Mouse (Mus musculus) hindbrain, embryonic 14.5 days (tissue): ENCODE measurements at regions not wholly inside any gene's neighbourhood (a gene's known extent, or its start where the extent isn't known, plus 50 kb on each side); places are given as distances from the start of the nearest gene placed in this dataset.

Experiments
- ATAC-seq: fragments of 200-750 bp; cut with Nextera tagmentation; 2 replicates; pipeline ENCODE4 v1.8.0; 2017; ENCODE audit warnings: moderate number of reproducible peaks, mild to moderate bottlenecking, moderate TSS enrichment, moderate library complexity; ENCODE audit not compliant: low FRiP score
- DNase-seq: peaks from one replicate; pipeline ENCODE4 v3.0.0-alpha.2; 2015; ENCODE audit warnings: low spot score
- H3K27ac ChIP-seq: fragments of 300-500 bp; sonication (generic); 2 replicates; pipeline ENCODE4 v1.5.1; 2014; ENCODE audit warnings: mild to moderate bottlenecking, moderate library complexity
- H3K27me3 ChIP-seq: fragments of 300-500 bp; sonication (generic); 2 replicates; pipeline ENCODE4 v1.6.1; 2014; ENCODE audit warnings: mild to moderate bottlenecking, low read length, mixed read lengths; ENCODE audit not compliant: control insufficient read depth, insufficient read depth
- H3K36me3 ChIP-seq: fragments of 300-500 bp; sonication (generic); replicated peaks from 2 replicates; pipeline ENCODE4 v1.6.1; 2014; ENCODE audit not compliant: control insufficient read depth, insufficient read depth
- H3K4me1 ChIP-seq: fragments of 300-500 bp; sonication (generic); replicated peaks from 2 replicates; pipeline ENCODE4 v1.6.1; 2014; ENCODE audit warnings: antibody characterized with exemption, low read length, mixed read lengths; ENCODE audit not compliant: control insufficient read depth, insufficient read depth
- H3K4me2 ChIP-seq: fragments of 300-500 bp; sonication (generic); replicated peaks from 2 replicates; pipeline ENCODE4 v1.6.1; 2014; ENCODE audit warnings: mild to moderate bottlenecking, moderate library complexity
- H3K4me3 ChIP-seq: fragments of 300-500 bp; sonication (generic); replicated peaks from 2 replicates; pipeline ENCODE4 v1.5.1; 2014; ENCODE audit warnings: mild to moderate bottlenecking, low read length
- H3K9ac ChIP-seq: fragments of 300-500 bp; sonication (generic); 2 replicates; pipeline ENCODE4 v1.6.1; 2014
- H3K9me3 ChIP-seq: fragments of 300-500 bp; sonication (generic); 2 replicates; pipeline ENCODE4 v1.6.1; 2016; ENCODE audit warnings: low read length; ENCODE audit not compliant: control insufficient read depth
- WGBS: fragments of 180-500 bp; shearing (Covaris S2); extraction: QIAGEN DNeasy Blood & Tissue Kit; methylation state at CpG from one replicate; pipeline ENCODE4 v1.1.7; 2014; 5-methylcytosine and 5-hydroxymethylcytosine counted together

- H3K27ac ChIP-seq, result no peak overlapping the region
These were observed 295.6 kb upstream of the Veph1 start for GRCm38 (mm10) chr3:66592259-66592658.

DNA sequence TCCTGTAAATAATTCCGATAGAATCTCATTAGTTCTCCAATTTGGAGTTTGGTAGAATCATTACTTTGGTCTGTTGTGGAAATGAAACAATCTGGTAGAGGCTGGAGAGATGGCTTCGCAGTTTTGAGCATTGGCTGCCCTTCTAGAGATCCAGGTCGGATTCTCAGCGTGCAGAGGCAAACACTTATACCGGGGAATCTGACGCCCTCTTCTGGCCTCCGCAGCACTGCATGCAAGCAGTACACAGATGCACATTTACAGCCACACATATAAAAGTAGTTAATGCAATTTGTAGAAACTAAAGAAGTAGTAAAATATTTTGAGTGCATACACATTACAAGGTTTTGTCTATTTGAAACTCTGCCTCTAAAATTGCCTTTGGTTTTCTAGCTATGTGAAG, 294.1 kb upstream of the Veph1 start:
- H3K4me2 ChIP-seq, result no peak overlapping the region
- H3K4me3 ChIP-seq, result no peak overlapping the region
- DNase-seq (no peak), ATAC-seq (no peak)
- H3K9me3 ChIP-seq, result no peaks in the 10 kb centered on the region
- no peaks in the 10 kb centered on the region for H3K4me1 ChIP-seq
- H3K27ac ChIP-seq, result no peak overlapping the region
- H3K9ac ChIP-seq, result no peak overlapping the region
- no peaks in the 10 kb centered on the region for H3K36me3 ChIP-seq
- peaks cover 8% of the 10 kb centered on the region for H3K27me3 ChIP-seq
- 53% methylated on average over 7 of the region's 7 CpGs for WGBS

More at GRCm38 (mm10) chr3:66592259-66592658, 295.6 kb upstream of the Veph1 start:
- H3K4me1 ChIP-seq, result no peaks in the 10 kb centered on the region
- no peaks in the 10 kb centered on the region for H3K36me3 ChIP-seq
- no peak for ATAC-seq
- H3K9me3 ChIP-seq, result no peaks in the 10 kb centered on the region
- 49% methylated on average over 7 of the region's 7 CpGs for WGBS
- H3K4me2 ChIP-seq, result no peak overlapping the region
- no peak for DNase-seq
- no peak overlapping the region for H3K4me3 ChIP-seq
- peaks cover 9% of the 10 kb centered on the region for H3K27me3 ChIP-seq
- H3K9ac ChIP-seq, result no peak overlapping the region

GRCm38 (mm10) chr3:66589483-66589882, 292.8 kb upstream of the Veph1 start:
- ATAC-seq (no peak), DNase-seq (no peak)
- 88% methylated on average over 4 of the region's 4 CpGs for WGBS
- no peak overlapping the region for H3K27ac ChIP-seq
- H3K4me3 ChIP-seq, result no peak overlapping the region
- no peaks in the 10 kb centered on the region for H3K9me3 ChIP-seq
- peaks cover 2% of the 10 kb centered on the region for H3K27me3 ChIP-seq
- no peaks in the 10 kb centered on the region for H3K4me1 ChIP-seq
- H3K9ac ChIP-seq, result no peak overlapping the region
- H3K4me2 ChIP-seq, result no peak overlapping the region
- H3K36me3 ChIP-seq, result no peaks in the 10 kb centered on the region

- H3K9me3 ChIP-seq, result no peaks in the 10 kb centered on the region
- no peak overlapping the region for H3K4me2 ChIP-seq
- H3K4me1 ChIP-seq, result no peaks in the 10 kb centered on the region
- no peaks in the 10 kb centered on the region for H3K27me3 ChIP-seq
- no peak overlapping the region for H3K9ac ChIP-seq
- H3K36me3 ChIP-seq, result no peaks in the 10 kb centered on the region
- WGBS, result 94% methylated on average over 9 of the region's 9 CpGs
- H3K27ac ChIP-seq, result no peak overlapping the region
- DNase-seq (no peak), ATAC-seq (no peak)
- no peak overlapping the region for H3K4me3 ChIP-seq
These were observed 288.2 kb upstream of the Veph1 start for GRCm38 (mm10) chr3:66584831-66585230.

- DNase-seq (no peak), ATAC-seq (no peak)
- H3K9me3 ChIP-seq, result no peaks in the 10 kb centered on the region
- no peak overlapping the region for H3K4me3 ChIP-seq
- no peak overlapping the region for H3K27ac ChIP-seq
- H3K4me2 ChIP-seq, result no peak overlapping the region
- no peaks in the 10 kb centered on the region for H3K27me3 ChIP-seq
- 59% methylated on average over 5 of the region's 5 CpGs for WGBS
- H3K36me3 ChIP-seq, result no peaks in the 10 kb centered on the region
- H3K9ac ChIP-seq, result no peak overlapping the region
- H3K4me1 ChIP-seq, result no peaks in the 10 kb centered on the region
These were observed 287.5 kb upstream of the Veph1 start for GRCm38 (mm10) chr3:66584101-66584500.

DNA sequence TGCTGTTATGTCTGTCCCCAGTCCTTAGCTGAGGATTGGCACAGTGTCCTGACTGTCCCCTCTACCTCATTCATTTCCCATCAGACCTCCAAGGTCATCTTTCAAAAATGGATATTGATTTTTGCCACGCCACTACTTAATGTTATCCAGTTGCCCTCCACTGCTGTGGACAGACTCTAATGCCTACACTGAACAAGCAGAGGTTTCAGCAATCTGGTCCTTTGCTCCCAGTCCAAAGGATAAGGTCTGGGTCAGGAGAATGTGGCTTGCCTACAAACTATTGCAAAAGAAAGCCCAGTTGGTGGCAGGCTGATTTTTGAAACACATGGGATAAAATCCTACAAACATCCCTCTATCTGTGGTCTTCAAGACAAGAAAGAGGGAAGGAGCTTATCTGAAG, 280.0 kb upstream of the Veph1 start:
- Histone ChIP-seq H3K9ac (no peak overlapping the region), H3K36me3 (no peaks in the 10 kb centered on the region), H3K4me3 (no peak overlapping the region), H3K4me2 (no peak overlapping the region), H3K27ac (no peak overlapping the region), H3K9me3 (no peaks in the 10 kb centered on the region), H3K27me3 (no peaks in the 10 kb centered on the region), H3K4me1 (no peaks in the 10 kb centered on the region)
- 85% methylated on average over 1 of the region's 1 CpGs for WGBS
- DNase-seq (no peak), ATAC-seq (no peak)

GRCm38 (mm10) chr3:66574321-66574720, 277.7 kb upstream of the Veph1 start:
- DNase-seq, result no peak
- whole genome bisulfite sequencing, result 84% methylated on average over 8 of the region's 8 CpGs
- no peaks in the 10 kb centered on the region for H3K9me3 ChIP-seq
- H3K4me3 ChIP-seq, result no peak overlapping the region
- no peak for ATAC-seq
- no peak overlapping the region for H3K4me2 ChIP-seq
- no peaks in the 10 kb centered on the region for H3K36me3 ChIP-seq
- H3K27ac ChIP-seq, result no peak overlapping the region
- no peak overlapping the region for H3K9ac ChIP-seq
- no peaks in the 10 kb centered on the region for H3K4me1 ChIP-seq
- H3K27me3 ChIP-seq, result no peaks in the 10 kb centered on the region

DNA sequence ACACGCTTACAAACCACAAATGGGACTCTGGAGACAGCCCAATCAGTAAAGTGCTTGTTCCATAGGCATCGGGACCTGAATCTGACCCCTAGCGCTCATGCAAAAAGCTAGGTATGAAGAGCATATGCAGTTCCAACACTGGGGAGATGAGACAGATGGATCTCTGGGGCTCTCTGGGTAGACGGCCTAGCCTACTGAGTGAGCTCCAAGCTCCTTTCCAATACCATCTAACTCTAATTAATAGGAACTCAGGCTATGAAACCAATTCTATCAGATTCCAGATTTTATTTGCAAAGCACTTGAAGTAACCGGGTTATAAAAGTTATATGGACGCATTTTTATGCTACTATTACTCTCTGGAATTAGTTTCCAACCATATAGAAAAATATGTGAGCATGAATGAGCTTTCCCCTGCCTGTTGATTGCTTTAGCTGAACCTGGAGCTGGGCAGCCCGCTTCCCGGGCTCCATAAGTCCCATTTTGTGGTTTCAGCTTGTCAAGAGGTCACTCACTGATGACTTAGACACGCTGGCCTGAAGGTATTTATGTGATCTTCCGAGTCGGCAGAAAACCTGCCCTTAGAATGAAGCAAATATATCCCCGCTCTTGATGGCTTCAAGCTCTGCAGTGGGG, 276.4 kb upstream of the Veph1 start:
- H3K9ac ChIP-seq, result no peak overlapping the region
- no peaks in the 10 kb centered on the region for H3K27me3 ChIP-seq
- ATAC-seq, result no peak
- H3K9me3 ChIP-seq, result peaks cover 3% of the 10 kb centered on the region; the same call in 1 of the 2 replicates
- no peaks in the 10 kb centered on the region for H3K36me3 ChIP-seq
- H3K4me3 ChIP-seq, result no peak overlapping the region
- no peak overlapping the region for H3K27ac ChIP-seq
- no peaks in the 10 kb centered on the region for H3K4me1 ChIP-seq
- WGBS, result 85% methylated on average over 12 of the region's 12 CpGs
- no peak for DNase-seq
- H3K4me2 ChIP-seq, result no peak overlapping the region

DNA sequence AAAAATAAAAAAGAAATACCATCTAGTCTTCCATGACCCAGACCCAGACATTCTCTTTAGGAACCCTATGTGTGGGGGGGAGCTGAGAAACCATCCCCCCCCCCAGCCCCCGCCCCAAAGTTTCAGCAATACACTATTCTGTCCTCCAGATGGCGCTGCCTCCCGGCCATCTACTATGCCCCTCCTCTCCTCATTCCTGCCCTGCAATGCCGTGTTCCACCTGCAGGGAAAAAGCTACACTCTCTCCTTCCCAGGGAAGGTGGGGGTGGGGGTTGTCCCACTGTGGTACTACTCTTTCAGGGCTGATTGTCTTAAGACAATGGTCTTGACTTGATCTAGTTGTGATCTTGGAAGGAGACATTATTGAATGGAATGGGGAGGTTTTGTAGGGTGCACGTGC, 273.7 kb upstream of the Veph1 start:
- no peaks in the 10 kb centered on the region for H3K4me1 ChIP-seq
- no peak for ATAC-seq
- no peaks in the 10 kb centered on the region for H3K27me3 ChIP-seq
- no peak for DNase-seq
- H3K27ac ChIP-seq, result no peak overlapping the region
- 73% methylated on average over 5 of the region's 5 CpGs for WGBS
- no peaks in the 10 kb centered on the region for H3K36me3 ChIP-seq
- peaks cover 7% of the 10 kb centered on the region; the same call in 1 of the 2 replicates for H3K9me3 ChIP-seq
- no peak overlapping the region for H3K4me2 ChIP-seq
- H3K9ac ChIP-seq, result no peak overlapping the region
- no peak overlapping the region for H3K4me3 ChIP-seq
